Comparison of ENCODE assay signal across 23 mouse cellular contexts in genomic region chr16:81879682-81880081, GRCm38 (mm10).
DNase-seq lines count a peak whose midpoint lies in the region; ATAC-seq and TF ChIP-seq lines count a peak whose summit lies in the region.
"Had no signal": no experiment of that assay in that cellular context is flagged by ENCODE, and none has a peak within 500 bp of the region (broad histone marks: within the 10 kb centered on the region; RNA-seq: fewer than 3 reads in every experiment).

No protein-coding gene starts in this region.

- DNase-seq in forebrain, embryonic 11.5 days (ENCODE audit: low spot score), result no peak
- peak; percentile 22 for DNase-seq in brain, adult 2 months (ENCODE audit: low read depth, low spot score)
- peak; percentile 68 for DNase-seq in brain, embryonic 14.5 days (ENCODE audit: low read depth)
- DNase-seq in forebrain, postnatal 0 days, result peak; percentile 48
- DNase-seq in right cerebral cortex, adult 2 months (ENCODE audit: low spot score in 2 of 2), result no peak
- DNase-seq in spleen, postnatal 10 days (ENCODE audit: low spot score in 2 of 2), result no peak
- DNase-seq: adrenal gland, adult 8-10 months; adrenal gland, postnatal 25 days; cerebellum, adult 11-12 months; cerebellum, adult 8-10 months; cerebellum, postnatal 10 days; gastrocnemius, postnatal 25 days; heart, adult 18-20 months; heart, postnatal 10 days; heart, postnatal 36 days; kidney, adult 2 months had no signal

- no peak overlapping the region for H3K4me2 ChIP-seq in forebrain, embryonic 15.5 days (replicated peaks)
- no peak overlapping the region for H3K4me2 ChIP-seq in forebrain, embryonic 11.5 days (ENCODE audit: low read depth, low read length, severe bottlenecking)
- no peak overlapping the region for H3K4me2 ChIP-seq in forebrain, postnatal 0 days (ENCODE audit: low read depth)
- H3K4me2 ChIP-seq: heart, embryonic 12.5 days; heart, embryonic 15.5 days; hindbrain, embryonic 12.5 days; hindbrain, embryonic 15.5 days had no signal

- H3K4me3 ChIP-seq in forebrain, embryonic 15.5 days, result no peak overlapping the region
- no peak overlapping the region for H3K4me3 ChIP-seq in forebrain, embryonic 11.5 days (ENCODE audit: low read depth, low read length)
- H3K4me3 ChIP-seq in forebrain, postnatal 0 days (ENCODE audit: low read depth, low read length), result no peak overlapping the region
- H3K4me3 ChIP-seq: heart, embryonic 12.5 days; heart, embryonic 15.5 days; hindbrain, embryonic 12.5 days; hindbrain, embryonic 15.5 days had no signal

- no peak overlapping the region for H3K27ac ChIP-seq in forebrain, embryonic 15.5 days (replicated peaks)
- no peak overlapping the region for H3K27ac ChIP-seq in forebrain, embryonic 11.5 days (ENCODE audit: low read depth, low read length)
- no peak overlapping the region for H3K27ac ChIP-seq in forebrain, postnatal 0 days (ENCODE audit: low read depth, low read length)
- H3K27ac ChIP-seq: heart, embryonic 15.5 days; hindbrain, embryonic 12.5 days; hindbrain, embryonic 15.5 days had no signal

- no peaks in the 10 kb centered on the region for H3K9me3 ChIP-seq in forebrain, embryonic 15.5 days
- no peaks in the 10 kb centered on the region for H3K9me3 ChIP-seq in forebrain, embryonic 11.5 days (ENCODE audit: control insufficient read depth, low read length)
- no peaks in the 10 kb centered on the region for H3K9me3 ChIP-seq in forebrain, postnatal 0 days (ENCODE audit: low read length)
- H3K9me3 ChIP-seq: heart, embryonic 12.5 days; heart, embryonic 15.5 days; hindbrain, embryonic 12.5 days; hindbrain, embryonic 15.5 days had no signal

- H3K9ac ChIP-seq in forebrain, embryonic 15.5 days (replicated peaks), result no peak overlapping the region
- H3K9ac ChIP-seq in forebrain, embryonic 11.5 days (ENCODE audit: low read length), result no peak overlapping the region
- no peak overlapping the region for H3K9ac ChIP-seq in forebrain, postnatal 0 days
- H3K9ac ChIP-seq: heart, embryonic 12.5 days; heart, embryonic 15.5 days; hindbrain, embryonic 12.5 days; hindbrain, embryonic 15.5 days had no signal

- no peak for TF ChIP-seq CTCF in brain, embryonic 14.5 days (IDR thresholded peaks at IDR 0.05; ENCODE audit: borderline replicate concordance, extremely low read depth, insufficient read depth, insufficient read length)
- no peak for TF ChIP-seq CTCF in forebrain, postnatal 0 days (IDR thresholded peaks at IDR 0.05; ENCODE audit: low read depth)

- WGBS in forebrain, embryonic 15.5 days, result 68% methylated on average over 4 of the region's 4 CpGs
- WGBS in forebrain, embryonic 11.5 days, result 91% methylated on average over 4 of the region's 4 CpGs
- 66% methylated on average over 4 of the region's 4 CpGs for WGBS in forebrain, postnatal 0 days

- TF ChIP-seq POLR2A in brain, embryonic 14.5 days (IDR thresholded peaks at IDR 0.05; ENCODE audit: borderline replicate concordance, extremely low read depth, insufficient read depth, insufficient read length, poor library complexity, severe bottlenecking), result no peak

- no peaks in the 10 kb centered on the region for H3K4me1 ChIP-seq in forebrain, embryonic 15.5 days
- no peaks in the 10 kb centered on the region for H3K4me1 ChIP-seq in forebrain, embryonic 11.5 days (replicated peaks; ENCODE audit: control insufficient read depth, insufficient read depth, low read length)
- no peaks in the 10 kb centered on the region for H3K4me1 ChIP-seq in forebrain, postnatal 0 days (ENCODE audit: insufficient read depth)
- H3K4me1 ChIP-seq: heart, embryonic 12.5 days; heart, embryonic 15.5 days; hindbrain, embryonic 12.5 days; hindbrain, embryonic 15.5 days had no signal

- no peaks in the 10 kb centered on the region for H3K36me3 ChIP-seq in forebrain, embryonic 15.5 days
- H3K36me3 ChIP-seq in forebrain, embryonic 11.5 days (ENCODE audit: control insufficient read depth, insufficient read depth, low read length), result no peaks in the 10 kb centered on the region
- H3K36me3 ChIP-seq in forebrain, postnatal 0 days (ENCODE audit: insufficient read depth), result no peaks in the 10 kb centered on the region
- H3K36me3 ChIP-seq: heart, embryonic 12.5 days; heart, embryonic 15.5 days; hindbrain, embryonic 12.5 days; hindbrain, embryonic 15.5 days had no signal

- ATAC-seq in forebrain, embryonic 15.5 days (replicated peaks), result peak; percentile 88
- ATAC-seq in forebrain, embryonic 11.5 days (replicated peaks; ENCODE audit: low FRiP score), result no peak
- peak; percentile 79 for ATAC-seq in forebrain, postnatal 0 days
- ATAC-seq: activated CD4-positive, CD25-positive, alpha-beta regulatory T cell, adult 4 months; intestine, postnatal 0 days had no signal

- no peaks in the 10 kb centered on the region for H3K27me3 ChIP-seq in forebrain, embryonic 15.5 days
- no peaks in the 10 kb centered on the region for H3K27me3 ChIP-seq in forebrain, embryonic 11.5 days (ENCODE audit: control insufficient read depth, insufficient read depth, low read length)
- H3K27me3 ChIP-seq in forebrain, postnatal 0 days (ENCODE audit: insufficient read depth, low read length), result no peaks in the 10 kb centered on the region
- H3K27me3 ChIP-seq: heart, embryonic 12.5 days; heart, embryonic 15.5 days; hindbrain, embryonic 12.5 days; hindbrain, embryonic 15.5 days had no signal

Comparison
In these comparisons a context has a peak if more than half of its experiments do, and no peak if none do; other contexts are left out.
1. DNase-seq: peak in brain, adult 2 months (single experiment), brain, embryonic 14.5 days (single experiment) and forebrain, postnatal 0 days (single experiment); none in forebrain, embryonic 11.5 days (single experiment), right cerebral cortex, adult 2 months (0 of 2) and spleen, postnatal 10 days (0 of 2).